Mouse (Mus musculus): ENCODE measurements around the gene Cox6b2. TPM values are rescaled to one million over a fixed set of nuclear protein-coding genes. Genes with fewer than 3 reads are reported as not detected.

The Cox6b2 gene
- polyA plus RNA-seq, 1 experiment from 2014 or later: 54.1 TPM

GRCm38 (mm10) chr7:4739544-4740275 lies 13.2 kb downstream of the Cox6b2 start, which contains the start of gene Kmt5c:
TSS of gene Kmt5c (plus strand) at chr7:4740115.
- peaks cover 24% of the 10 kb centered on the region; the same call in 1 of the 2 replicates for H3K36me3 ChIP-seq (ENCODE audit: control insufficient read depth, insufficient read depth, low read length)
- WGBS: under 1% methylated on average over 36 of the region's 44 CpGs
- H3K27me3 ChIP-seq (replicated peaks; ENCODE audit: control insufficient read depth, insufficient read depth, low read length): no peaks in the 10 kb centered on the region

DNA sequence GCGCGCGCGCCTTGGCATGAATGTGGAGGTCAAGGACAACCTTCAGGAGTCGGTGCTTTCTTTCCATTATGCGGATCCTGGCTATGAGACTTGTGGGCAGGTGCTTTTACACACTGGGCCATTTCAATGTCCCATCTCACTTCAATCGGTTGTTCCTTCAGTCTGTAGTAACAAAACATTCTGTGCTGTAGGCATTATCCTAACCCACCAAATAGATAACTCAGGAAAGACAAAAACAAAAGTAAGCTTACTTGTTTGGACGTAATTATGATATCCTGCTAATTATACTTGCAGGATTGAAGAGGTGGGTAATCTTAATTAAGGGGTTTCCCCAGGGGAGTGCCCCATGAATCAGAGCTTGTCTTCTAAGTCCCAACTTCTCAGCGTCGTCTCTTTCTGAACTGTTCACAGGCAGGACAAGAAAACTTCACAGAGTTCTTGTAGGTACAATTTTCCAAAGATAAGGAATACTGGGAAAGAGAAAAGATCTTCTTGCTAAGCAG lies 13.8 kb downstream of the Cox6b2 start:
- Histone ChIP-seq H3K4me2 (ENCODE audit: low read length) (peak overlapping the region; percentile 60), H3K4me3 (ENCODE audit: low read depth, low read length) (peak overlapping the region; percentile 36), H3K9ac (ENCODE audit: low read length) (0 out of 2 replicates have a peak overlapping the region, but pooled peaks have one; percentile 14), H3K27me3 (replicated peaks; ENCODE audit: control insufficient read depth, insufficient read depth, low read length) (no peaks in the 10 kb centered on the region), H3K27ac (ENCODE audit: low read depth) (peak overlapping the region; percentile 73), H3K4me1 (replicated peaks; ENCODE audit: control insufficient read depth, insufficient read depth, low read length) (peaks cover 25% of the 10 kb centered on the region), H3K36me3 (ENCODE audit: control insufficient read depth, insufficient read depth, low read length) (peaks cover 19% of the 10 kb centered on the region; the same call in 1 of the 2 replicates), H3K9me3 (ENCODE audit: control insufficient read depth, low read length) (no peaks in the 10 kb centered on the region)
- ATAC-seq (replicated peaks; ENCODE audit: low FRiP score, low TSS enrichment, low read depth) (no peak), DNase-seq (ENCODE audit: low spot score) (no peak)
- WGBS: 55% methylated on average over 10 of the region's 10 CpGs

More at GRCm38 (mm10) chr7:4739544-4740275, 13.2 kb downstream of the Cox6b2 start, which contains the start of gene Kmt5c:
- ATAC-seq (replicated peaks; ENCODE audit: low FRiP score, low TSS enrichment, low read depth) (peak; percentile 97), DNase-seq (ENCODE audit: low spot score) (peak; percentile 93)
- peaks cover 25% of the 10 kb centered on the region for H3K4me1 ChIP-seq (replicated peaks; ENCODE audit: control insufficient read depth, insufficient read depth, low read length)
- peak within 1 kb of the TSS; percentile 86 for H3K27ac ChIP-seq (ENCODE audit: low read depth)
- H3K9ac ChIP-seq (ENCODE audit: low read length): peak within 1 kb of the TSS; percentile 77
- H3K4me2 ChIP-seq (ENCODE audit: low read length): peak within 1 kb of the TSS; percentile 80
- peak within 1 kb of the TSS; percentile 77 for H3K4me3 ChIP-seq (ENCODE audit: low read depth, low read length)
- H3K9me3 ChIP-seq (ENCODE audit: control insufficient read depth, low read length): no peaks in the 10 kb centered on the region

DNA sequence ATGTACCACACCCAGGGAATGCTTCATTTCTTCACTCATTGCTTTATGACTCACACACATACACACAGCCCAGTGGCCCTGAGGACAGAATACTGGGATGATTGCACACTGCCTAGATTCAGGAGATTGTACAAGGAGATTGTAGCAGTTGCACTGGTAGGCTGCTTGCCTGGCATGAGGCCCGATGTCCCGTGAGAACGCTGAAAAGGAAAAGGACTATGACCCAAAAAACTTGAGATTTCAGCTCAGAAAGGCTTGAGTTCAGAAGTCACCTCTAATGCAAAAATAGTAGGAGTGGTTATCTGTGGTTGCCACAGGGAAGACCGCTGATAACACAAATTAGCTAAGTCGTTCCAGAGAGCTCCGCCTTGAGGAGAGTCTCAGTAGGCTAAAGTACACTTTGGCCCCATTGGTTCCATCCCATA lies 19.9 kb downstream of the Cox6b2 start:
- DNase-seq (ENCODE audit: low spot score) (no peak), ATAC-seq (replicated peaks; ENCODE audit: low FRiP score, low TSS enrichment, low read depth) (peak; percentile 73; the same call in 1 of the 2 replicates)
- Histone ChIP-seq H3K9me3 (ENCODE audit: control insufficient read depth, low read length) (no peaks in the 10 kb centered on the region), H3K27me3 (replicated peaks; ENCODE audit: control insufficient read depth, insufficient read depth, low read length) (no peaks in the 10 kb centered on the region), H3K4me2 (ENCODE audit: low read length) (no peak overlapping the region), H3K4me1 (replicated peaks; ENCODE audit: control insufficient read depth, insufficient read depth, low read length) (no peaks in the 10 kb centered on the region), H3K4me3 (ENCODE audit: low read depth, low read length) (no peak overlapping the region), H3K27ac (ENCODE audit: low read depth) (no peak overlapping the region), H3K36me3 (ENCODE audit: control insufficient read depth, insufficient read depth, low read length) (no peaks in the 10 kb centered on the region), H3K9ac (ENCODE audit: low read length) (no peak overlapping the region)
- WGBS: 60% methylated on average over 6 of the region's 6 CpGs

- no peak overlapping the region for H3K9ac ChIP-seq (ENCODE audit: low read length)
- 83% methylated on average over 5 of the region's 5 CpGs for WGBS
- no peak for DNase-seq (ENCODE audit: low spot score)
- no peaks in the 10 kb centered on the region for H3K9me3 ChIP-seq (ENCODE audit: control insufficient read depth, low read length)
- H3K36me3 ChIP-seq (ENCODE audit: control insufficient read depth, insufficient read depth, low read length): no peaks in the 10 kb centered on the region
- no peak overlapping the region for H3K4me3 ChIP-seq (ENCODE audit: low read depth, low read length)
- no peak overlapping the region for H3K27ac ChIP-seq (ENCODE audit: low read depth)
- no peak for ATAC-seq (replicated peaks; ENCODE audit: low FRiP score, low TSS enrichment, low read depth)
- no peaks in the 10 kb centered on the region for H3K27me3 ChIP-seq (replicated peaks; ENCODE audit: control insufficient read depth, insufficient read depth, low read length)
- no peak overlapping the region for H3K4me2 ChIP-seq (ENCODE audit: low read length)
- H3K4me1 ChIP-seq (replicated peaks; ENCODE audit: control insufficient read depth, insufficient read depth, low read length): no peaks in the 10 kb centered on the region
Measured at GRCm38 (mm10) chr7:4731090-4731489, 21.8 kb downstream of the Cox6b2 start.

DNA sequence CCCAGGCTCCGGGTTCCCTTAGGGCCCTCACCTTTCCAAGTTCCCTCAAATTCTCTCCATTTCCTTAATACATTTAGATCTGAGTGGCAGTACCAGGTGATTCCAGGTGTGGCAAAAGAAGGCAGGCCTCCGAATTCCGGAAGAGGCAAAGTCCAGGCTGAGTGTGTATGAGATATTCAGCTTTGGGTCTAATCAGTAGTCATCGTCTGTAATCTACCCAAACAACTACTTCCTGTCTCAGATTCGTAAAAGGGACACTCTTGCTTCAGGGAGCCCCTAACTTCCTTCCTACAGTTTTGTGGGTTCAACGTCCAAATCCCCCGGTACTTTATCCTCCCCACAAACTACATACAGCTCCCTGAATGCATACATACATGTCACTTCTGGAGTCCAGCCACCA lies 27.7 kb downstream of the Cox6b2 start, which contains the start of gene Tmem150b:
Tmem150b (minus strand) TSS at position 81 of the 400 bp plus-strand sequence.
- DNase-seq (ENCODE audit: low spot score) (no peak), ATAC-seq (replicated peaks; ENCODE audit: low FRiP score, low TSS enrichment, low read depth) (no peak; the same call in 1 of the 2 replicates)
- H3K4me3 ChIP-seq (ENCODE audit: low read depth, low read length): no peak within 1 kb of the TSS
- H3K36me3 ChIP-seq (ENCODE audit: control insufficient read depth, insufficient read depth, low read length): no peaks in the 10 kb centered on the region
- no peak within 1 kb of the TSS for H3K9ac ChIP-seq (ENCODE audit: low read length)
- 76% methylated on average over 7 of the region's 7 CpGs for WGBS
- H3K27me3 ChIP-seq (replicated peaks; ENCODE audit: control insufficient read depth, insufficient read depth, low read length): no peaks in the 10 kb centered on the region
- H3K9me3 ChIP-seq (ENCODE audit: control insufficient read depth, low read length): no peaks in the 10 kb centered on the region
- H3K4me1 ChIP-seq (replicated peaks; ENCODE audit: control insufficient read depth, insufficient read depth, low read length): peaks cover 4% of the 10 kb centered on the region; the same call in 1 of the 2 replicates
- H3K4me2 ChIP-seq (ENCODE audit: low read length): peak within 1 kb of the TSS; percentile 59
- H3K27ac ChIP-seq (ENCODE audit: low read depth): peak within 1 kb of the TSS; percentile 77

- ATAC-seq (replicated peaks; ENCODE audit: low FRiP score, low TSS enrichment, low read depth) (peak; percentile 3; the same call in 1 of the 2 replicates), DNase-seq (ENCODE audit: low spot score) (no peak)
- Histone ChIP-seq H3K4me2 (ENCODE audit: low read length) (peak overlapping the region; percentile 59), H3K4me1 (replicated peaks; ENCODE audit: control insufficient read depth, insufficient read depth, low read length) (peaks cover 4% of the 10 kb centered on the region; the same call in 1 of the 2 replicates), H3K36me3 (ENCODE audit: control insufficient read depth, insufficient read depth, low read length) (no peaks in the 10 kb centered on the region), H3K27me3 (replicated peaks; ENCODE audit: control insufficient read depth, insufficient read depth, low read length) (no peaks in the 10 kb centered on the region), H3K4me3 (ENCODE audit: low read depth, low read length) (no peak overlapping the region), H3K27ac (ENCODE audit: low read depth) (peak overlapping the region; percentile 77), H3K9ac (ENCODE audit: low read length) (no peak overlapping the region), H3K9me3 (ENCODE audit: control insufficient read depth, low read length) (no peaks in the 10 kb centered on the region)
- 30% methylated on average over 3 of the region's 3 CpGs for WGBS
Measured at GRCm38 (mm10) chr7:4724359-4724758, 28.5 kb downstream of the Cox6b2 start.

GRCm38 (mm10) chr7:4723508-4723907 lies 29.4 kb downstream of the Cox6b2 start:
- Histone ChIP-seq H3K27ac (ENCODE audit: low read depth) (peak overlapping the region; percentile 77; the same call in 1 of the 2 replicates), H3K9me3 (ENCODE audit: control insufficient read depth, low read length) (no peaks in the 10 kb centered on the region)
- no peak for ATAC-seq (replicated peaks; ENCODE audit: low FRiP score, low TSS enrichment, low read depth)

DNA sequence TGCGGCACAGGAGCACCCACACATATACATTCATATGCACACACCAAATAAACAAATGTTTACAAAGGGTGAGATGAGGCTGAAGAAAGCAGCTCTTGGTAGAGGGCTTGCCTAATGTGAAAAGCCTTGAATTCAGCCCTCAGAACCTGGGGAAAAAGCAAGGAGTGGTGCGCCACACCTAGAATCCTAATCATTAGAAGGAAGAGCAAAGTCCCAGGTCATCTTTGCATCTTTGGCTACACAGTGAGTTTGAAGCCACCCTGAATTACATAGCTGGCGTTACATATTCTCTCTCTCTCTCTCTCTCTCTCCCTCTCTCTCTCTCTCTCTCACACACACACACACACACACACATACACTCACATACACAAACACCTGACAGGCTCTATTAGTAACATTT lies 33.6 kb downstream of the Cox6b2 start:
- ATAC-seq (replicated peaks; ENCODE audit: low FRiP score, low TSS enrichment, low read depth): no peak
- peaks cover 4% of the 10 kb centered on the region; the same call in 1 of the 2 replicates for H3K4me1 ChIP-seq (replicated peaks; ENCODE audit: control insufficient read depth, insufficient read depth, low read length)
- 89% methylated on average over 3 of the region's 3 CpGs for WGBS

More at GRCm38 (mm10) chr7:4723508-4723907, 29.4 kb downstream of the Cox6b2 start:
- Histone ChIP-seq H3K9ac (ENCODE audit: low read length) (0 out of 2 replicates have a peak overlapping the region, but pooled peaks have one; percentile 3), H3K36me3 (ENCODE audit: control insufficient read depth, insufficient read depth, low read length) (no peaks in the 10 kb centered on the region), H3K27me3 (replicated peaks; ENCODE audit: control insufficient read depth, insufficient read depth, low read length) (no peaks in the 10 kb centered on the region), H3K4me1 (replicated peaks; ENCODE audit: control insufficient read depth, insufficient read depth, low read length) (peaks cover 4% of the 10 kb centered on the region; the same call in 1 of the 2 replicates), H3K4me3 (ENCODE audit: low read depth, low read length) (peak overlapping the region; percentile 30), H3K4me2 (ENCODE audit: low read length) (peak overlapping the region; percentile 59)
- DNase-seq (ENCODE audit: low spot score): no peak
- WGBS: 37% methylated on average over 12 of the region's 12 CpGs

More for the DNA sequence above, 33.6 kb downstream of the Cox6b2 start:
- no peak overlapping the region for H3K27ac ChIP-seq (ENCODE audit: low read depth)
- peaks cover 21% of the 10 kb centered on the region for H3K36me3 ChIP-seq (ENCODE audit: control insufficient read depth, insufficient read depth, low read length)
- H3K9me3 ChIP-seq (ENCODE audit: control insufficient read depth, low read length): no peaks in the 10 kb centered on the region
- no peaks in the 10 kb centered on the region for H3K27me3 ChIP-seq (replicated peaks; ENCODE audit: control insufficient read depth, insufficient read depth, low read length)
- H3K4me2 ChIP-seq (ENCODE audit: low read length): no peak overlapping the region
- H3K9ac ChIP-seq (ENCODE audit: low read length): no peak overlapping the region
- no peak for DNase-seq (ENCODE audit: low spot score)
- H3K4me3 ChIP-seq (ENCODE audit: low read depth, low read length): no peak overlapping the region

All from intestine, embryonic 14.5 days (tissue).